Mouse (Mus musculus) spleen, adult 2 months (tissue): ENCODE results near the gene Tmem150b.

Source experiments
- CTCF ChIP-seq: fragments of 200-500 bp; IDR thresholded peaks from 2 replicates; pipeline ENCODE4 v1.5.1; 2011; ENCODE audit warnings: mild to moderate bottlenecking, inconsistent platforms; ENCODE audit not compliant: insufficient read depth, insufficient read length, insufficient replicate concordance; ENCODE audit errors: extremely low read depth
- POLR2A ChIP-seq: fragments of 200-500 bp; IDR thresholded peaks from 2 replicates; pipeline ENCODE4 v1.6.1; 2011; ENCODE audit warnings: low read depth, low read length, inconsistent platforms

- no peak for TF ChIP-seq CTCF
- TF ChIP-seq POLR2A, result no peak
Measured at GRCm38 (mm10) chr7:4741151-4741550, 16.1 kb upstream of the Tmem150b start.
